Mouse (Mus musculus) forebrain, embryonic 16.5 days (tissue): ENCODE results near the gene Tex14. TPM values are rescaled to one million over a fixed set of nuclear protein-coding genes. Genes with fewer than 3 reads are reported as not detected.
"Not testable (repeated sequence)": the region's sequence is repeated elsewhere in the genome, so short reads cannot be mapped to it uniquely, and the experiment has no call there.

Experiments
- ATAC-seq: fragments of 200-750 bp; cut with Nextera tagmentation; 2 replicates; pipeline ENCODE4 v1.8.0; 2017; ENCODE audit warnings: mild to moderate bottlenecking, moderate library complexity
- H3K27ac ChIP-seq: fragments of 300-500 bp; sonication (generic); 2 replicates; pipeline ENCODE4 v1.5.1; 2014; ENCODE audit warnings: low read length, control low read depth
- H3K27me3 ChIP-seq: fragments of 300-500 bp; sonication (generic); replicated peaks from 2 replicates; pipeline ENCODE4 v1.6.1; 2014; ENCODE audit warnings: low read length; ENCODE audit not compliant: control insufficient read depth, insufficient read depth
- H3K36me3 ChIP-seq: fragments of 300-500 bp; sonication (generic); 2 replicates; pipeline ENCODE4 v1.6.1; 2014; ENCODE audit not compliant: control insufficient read depth, insufficient read depth
- H3K4me1 ChIP-seq: fragments of 300-500 bp; sonication (generic); replicated peaks from 2 replicates; pipeline ENCODE4 v1.6.1; 2014; ENCODE audit warnings: low read length; ENCODE audit not compliant: control insufficient read depth, insufficient read depth
- H3K4me2 ChIP-seq: fragments of 300-500 bp; sonication (generic); 2 replicates; pipeline ENCODE4 v1.6.1; 2014; ENCODE audit warnings: mild to moderate bottlenecking, low read length, control low read depth
- H3K4me3 ChIP-seq: fragments of 300-500 bp; sonication (generic); replicated peaks from 2 replicates; pipeline ENCODE4 v1.5.1; 2014; ENCODE audit warnings: mild to moderate bottlenecking, low read length, control low read depth
- H3K9ac ChIP-seq: fragments of 300-500 bp; sonication (generic); replicated peaks from 2 replicates; pipeline ENCODE4 v1.6.1; 2014; ENCODE audit warnings: low read depth, low read length, control low read depth
- H3K9me3 ChIP-seq: fragments of 300-500 bp; sonication (generic); 2 replicates; pipeline ENCODE4 v1.6.1; 2016; ENCODE audit warnings: low read length; ENCODE audit not compliant: control insufficient read depth
- WGBS: fragments of 180-500 bp; shearing (Covaris S2); extraction: QIAGEN DNeasy Blood & Tissue Kit; methylation state at CpG from one replicate; pipeline ENCODE4 v1.1.7; 2014; 5-methylcytosine and 5-hydroxymethylcytosine counted together
- polyA plus RNA-seq: library from polyadenylated mRNA; unstranded; fragments of >200 nt; fragmentation: Nextera tagmentation; extraction: Ambion mirVana; gene quantifications from 2 replicates; pipeline ENCODE4 v1.2.1, GENCODE M21; 2015

Gene Tex14
- polyA plus RNA-seq, 1 experiment from 2014 or later: 0.63 TPM

GRCm38 (mm10) chr11:87453216-87454034 lies 48.6 kb downstream of the Tex14 start:
- Histone ChIP-seq H3K4me2 (no peak overlapping the region), H3K4me1 (no peaks in the 10 kb centered on the region), H3K9me3 (no peaks in the 10 kb centered on the region), H3K36me3 (no peaks in the 10 kb centered on the region), H3K27me3 (no peaks in the 10 kb centered on the region), H3K9ac (no peak overlapping the region), H3K27ac (no peak overlapping the region), H3K4me3 (no peak overlapping the region)
- ATAC-seq: no peak
- WGBS: 25% methylated on average over 13 of the region's 13 CpGs

- no peak overlapping the region for H3K4me2 ChIP-seq
- no peaks in the 10 kb centered on the region for H3K9me3 ChIP-seq
- no peaks in the 10 kb centered on the region for H3K4me1 ChIP-seq
- no peak overlapping the region for H3K4me3 ChIP-seq
- H3K36me3 ChIP-seq: no peaks in the 10 kb centered on the region
- 87% methylated on average over 2 of the region's 2 CpGs for WGBS
- no peak overlapping the region for H3K9ac ChIP-seq
- H3K27me3 ChIP-seq: no peaks in the 10 kb centered on the region
- no peak for ATAC-seq
- H3K27ac ChIP-seq: no peak overlapping the region
Measured at GRCm38 (mm10) chr11:87454035-87454690, 49.3 kb downstream of the Tex14 start.

GRCm38 (mm10) chr11:87455573-87455972 lies 50.7 kb downstream of the Tex14 start:
- H3K9me3 ChIP-seq: no peaks in the 10 kb centered on the region
- 93% methylated on average over 5 of the region's 5 CpGs for WGBS
- ATAC-seq: no peak

GRCm38 (mm10) chr11:87455984-87456383 lies 51.1 kb downstream of the Tex14 start:
- H3K4me3 ChIP-seq: no peak overlapping the region
- no peaks in the 10 kb centered on the region for H3K4me1 ChIP-seq
- no peaks in the 10 kb centered on the region for H3K36me3 ChIP-seq
- 92% methylated on average over 4 of the region's 4 CpGs for WGBS
- H3K27ac ChIP-seq: no peak overlapping the region
- no peaks in the 10 kb centered on the region for H3K27me3 ChIP-seq
- H3K9me3 ChIP-seq: no peaks in the 10 kb centered on the region
- no peak overlapping the region for H3K9ac ChIP-seq
- H3K4me2 ChIP-seq: no peak overlapping the region
- ATAC-seq: no peak

More at GRCm38 (mm10) chr11:87455573-87455972, 50.7 kb downstream of the Tex14 start:
- Histone ChIP-seq H3K4me1 (no peaks in the 10 kb centered on the region), H3K4me3 (no peak overlapping the region), H3K27me3 (no peaks in the 10 kb centered on the region), H3K36me3 (no peaks in the 10 kb centered on the region), H3K9ac (no peak overlapping the region), H3K4me2 (no peak overlapping the region), H3K27ac (no peak overlapping the region)

- WGBS: 88% methylated on average over 6 of the region's 6 CpGs
- Histone ChIP-seq H3K4me2 (no peak overlapping the region), H3K36me3 (no peaks in the 10 kb centered on the region), H3K4me3 (no peak overlapping the region), H3K27ac (no peak overlapping the region), H3K9ac (no peak overlapping the region), H3K27me3 (no peaks in the 10 kb centered on the region), H3K9me3 (no peaks in the 10 kb centered on the region), H3K4me1 (no peaks in the 10 kb centered on the region)
- ATAC-seq: no peak
Measured at GRCm38 (mm10) chr11:87460566-87460965, 55.7 kb downstream of the Tex14 start.

- H3K27ac ChIP-seq: peak overlapping the region; percentile 15; the same call in 1 of the 2 replicates
- H3K27me3 ChIP-seq, H3K4me1 ChIP-seq, H3K36me3 ChIP-seq, H3K9me3 ChIP-seq: not testable (repeated sequence)
- H3K9ac ChIP-seq: peak overlapping the region; percentile 48; the same call in 1 of the 2 replicates
- peak overlapping the region; percentile 59 for H3K4me2 ChIP-seq
- WGBS: under 1% methylated on average over 20 of the region's 58 CpGs
- peak; percentile 98 for ATAC-seq
- H3K4me3 ChIP-seq: peak overlapping the region; percentile 40
Measured at GRCm38 (mm10) chr11:87461780-87462460, 57.1 kb downstream of the Tex14 start.

- Histone ChIP-seq H3K36me3 (no peaks in the 10 kb centered on the region), H3K4me2 (no peak overlapping the region), H3K27ac (no peak overlapping the region), H3K9ac (no peak overlapping the region), H3K4me1 (no peaks in the 10 kb centered on the region), H3K27me3 (no peaks in the 10 kb centered on the region), H3K4me3 (no peak overlapping the region), H3K9me3 (no peaks in the 10 kb centered on the region)
- ATAC-seq: no peak
- WGBS: 7% methylated on average over 9 of the region's 9 CpGs
Measured at GRCm38 (mm10) chr11:87462461-87463242, 57.8 kb downstream of the Tex14 start.

GRCm38 (mm10) chr11:87463243-87463540 lies 58.3 kb downstream of the Tex14 start:
- Histone ChIP-seq H3K4me1 (no peaks in the 10 kb centered on the region), H3K9ac (no peak overlapping the region), H3K27ac (no peak overlapping the region), H3K4me3 (no peak overlapping the region), H3K9me3 (no peaks in the 10 kb centered on the region), H3K36me3 (no peaks in the 10 kb centered on the region), H3K4me2 (no peak overlapping the region), H3K27me3 (no peaks in the 10 kb centered on the region)
- WGBS: 60% methylated on average over 5 of the region's 5 CpGs
- no peak for ATAC-seq
